Mouse (Mus musculus): ENCODE results near the gene Psmb5. TPM values are rescaled to one million over a fixed set of nuclear protein-coding genes. Genes with fewer than 3 reads are reported as not detected.

Psmb5 gene
- total RNA-seq, 1 experiment, result 202 TPM

DNA sequence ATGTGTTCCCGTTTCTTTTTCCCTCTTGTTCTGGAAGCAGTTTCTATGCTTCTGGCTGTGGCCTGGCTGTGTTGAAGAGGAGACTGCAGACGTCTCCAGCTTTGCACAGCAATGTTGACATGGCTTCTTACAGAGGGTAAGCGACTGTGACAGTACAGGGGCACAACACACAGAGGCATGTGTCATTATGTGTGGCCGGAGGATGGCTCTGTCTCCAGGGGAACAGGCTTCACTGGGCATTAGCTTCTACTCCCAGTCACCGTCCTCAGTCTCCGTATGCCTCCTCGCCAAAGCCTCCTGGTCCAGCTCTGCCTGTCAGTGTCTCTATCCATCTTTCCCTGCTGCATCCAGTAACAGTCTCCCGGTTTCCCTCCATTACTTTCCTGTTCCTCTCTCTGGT, 10.6 kb downstream of the Psmb5 start:
- Histone ChIP-seq H3K36me3 (ENCODE audit: control insufficient read depth, insufficient read depth, low read length, poor library complexity, severe bottlenecking) (peaks cover 5% of the 10 kb centered on the region), H3K4me3 (ENCODE audit: insufficient read depth in 1 of 2, low read depth in 1 of 2, low read length in 2 of 2, poor library complexity in 1 of 2, severe bottlenecking in 1 of 2) (no peak overlapping the region), H3K9me3 (ENCODE audit: control insufficient read depth, insufficient read depth, low read depth, low read length) (no peaks in the 10 kb centered on the region), H3K9ac (ENCODE audit: insufficient read depth, low read depth, low read length, poor library complexity, severe bottlenecking) (no peak overlapping the region), H3K27ac (ENCODE audit: insufficient read depth, low read depth, low read length, poor library complexity, severe bottlenecking) (no peak overlapping the region), H3K4me1 (ENCODE audit: control insufficient read depth in 2 of 2, insufficient read depth in 2 of 2, low read length in 2 of 2, poor library complexity in 1 of 2) (peaks cover 2 to 9% of the 10 kb centered on the region in 2 experiments; a peak in 2 of 4 replicates)
- no peak for DNase-seq (ENCODE audit: low read depth, low spot score)
- TF ChIP-seq ZC3H11A (IDR thresholded peaks at IDR 0.05; ENCODE audit: borderline replicate concordance, low read depth, low read length) (no peak), ZNF384 (IDR thresholded peaks at IDR 0.05; ENCODE audit: low read depth, low read length) (no peak), CHD2 (IDR thresholded peaks at IDR 0.05; ENCODE audit: low read depth, low read length) (no peak), MAFK (IDR thresholded peaks at IDR 0.05; ENCODE audit: insufficient read depth, low read depth, low read length) (no peak), HCFC1 (IDR thresholded peaks at IDR 0.05; ENCODE audit: borderline replicate concordance, insufficient read depth, low read length) (no peak)
- in situ Hi-C loops (cut with MboI; ENCODE audit: low sequenced_read_pairs in 2 of 2, unreplicated experiment in 2 of 2), result no loop called here

DNA sequence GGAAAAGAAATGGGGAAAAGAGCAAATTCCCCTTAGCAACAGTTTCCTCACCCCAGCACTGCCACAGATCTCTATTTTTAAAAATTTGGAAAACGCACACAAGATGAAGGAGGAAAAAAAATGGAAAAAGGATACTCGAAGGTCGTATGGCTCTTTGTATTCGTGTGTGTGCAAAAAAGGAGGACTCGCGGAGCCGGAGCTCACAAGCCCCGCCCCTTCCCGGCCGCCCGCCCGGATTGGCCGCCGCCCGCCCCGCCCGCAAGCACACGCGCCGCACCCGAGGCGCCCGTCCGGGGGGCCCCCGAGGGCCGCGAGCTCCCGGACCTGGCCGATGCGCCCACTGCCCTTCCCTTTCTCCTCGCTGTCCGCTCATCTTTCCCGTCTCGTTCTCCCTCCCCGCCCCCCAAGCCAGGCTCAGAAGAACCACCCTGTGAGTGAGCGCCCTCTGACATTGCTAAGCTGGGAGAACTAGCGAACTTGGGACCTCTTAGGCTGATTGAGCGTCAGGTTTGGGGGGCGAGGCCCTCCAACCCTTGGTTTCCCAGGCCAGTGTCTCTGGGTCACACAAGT, 12.0 kb downstream of the Psmb5 start, which contains the start of gene 4931414P19Rik:
Gene 4931414P19Rik (minus strand): TSS at position 242 of the 570 bp plus-strand sequence.
- Histone ChIP-seq H3K36me3 (ENCODE audit: control insufficient read depth, insufficient read depth, low read length, poor library complexity, severe bottlenecking) (no peaks in the 10 kb centered on the region), H3K9me3 (ENCODE audit: control insufficient read depth, insufficient read depth, low read depth, low read length) (no peaks in the 10 kb centered on the region), H3K27ac (ENCODE audit: insufficient read depth, low read depth, low read length, poor library complexity, severe bottlenecking) (peak within 1 kb of the TSS; percentile 42; the same call in 1 of the 2 replicates), H3K9ac (ENCODE audit: insufficient read depth, low read depth, low read length, poor library complexity, severe bottlenecking) (peak within 1 kb of the TSS; percentile 70), H3K4me3 (ENCODE audit: insufficient read depth in 1 of 2, low read depth in 1 of 2, low read length in 2 of 2, poor library complexity in 1 of 2, severe bottlenecking in 1 of 2) (peak within 1 kb of the TSS; percentile 58 to 71), H3K4me1 (ENCODE audit: control insufficient read depth in 2 of 2, insufficient read depth in 2 of 2, low read length in 2 of 2, poor library complexity in 1 of 2) (peaks cover 2 to 11% of the 10 kb centered on the region in 2 experiments; a peak in 2 of 4 replicates)
- no peak for DNase-seq (ENCODE audit: low read depth, low spot score)
- in situ Hi-C loops (cut with MboI; ENCODE audit: low sequenced_read_pairs in 2 of 2, unreplicated experiment in 2 of 2), result no loop called here
- no peak for TF ChIP-seq ZC3H11A (IDR thresholded peaks at IDR 0.05; ENCODE audit: borderline replicate concordance, low read depth, low read length)
- no peak for TF ChIP-seq CHD2 (IDR thresholded peaks at IDR 0.05; ENCODE audit: low read depth, low read length)

GRCm38 (mm10) chr14:54603686-54604085, 14.1 kb downstream of the Psmb5 start:
- Histone ChIP-seq H3K36me3 (ENCODE audit: control insufficient read depth, insufficient read depth, low read length, poor library complexity, severe bottlenecking) (no peaks in the 10 kb centered on the region), H3K9me3 (ENCODE audit: control insufficient read depth, insufficient read depth, low read depth, low read length) (no peaks in the 10 kb centered on the region), H3K4me3 (ENCODE audit: insufficient read depth in 1 of 2, low read depth in 1 of 2, low read length in 2 of 2, poor library complexity in 1 of 2, severe bottlenecking in 1 of 2) (peak overlapping the region; percentile 53 to 76), H3K9ac (ENCODE audit: insufficient read depth, low read depth, low read length, poor library complexity, severe bottlenecking) (peak overlapping the region; percentile 72; the same call in 1 of the 2 replicates), H3K27ac (ENCODE audit: insufficient read depth, low read depth, low read length, poor library complexity, severe bottlenecking) (peak overlapping the region; percentile 54; the same call in 1 of the 2 replicates), H3K4me1 (ENCODE audit: control insufficient read depth in 2 of 2, insufficient read depth in 2 of 2, low read length in 2 of 2, poor library complexity in 1 of 2) (peaks cover 2 to 8% of the 10 kb centered on the region in 2 experiments; a peak in 2 of 4 replicates)
- in situ Hi-C loops (cut with MboI; ENCODE audit: low sequenced_read_pairs in 2 of 2, unreplicated experiment in 2 of 2), result no loop called here
- no peak for TF ChIP-seq CHD2 (IDR thresholded peaks at IDR 0.05; ENCODE audit: low read depth, low read length)
- TF ChIP-seq ZNF384 (IDR thresholded peaks at IDR 0.05; ENCODE audit: low read depth, low read length), result no peak
- no peak for TF ChIP-seq ZC3H11A (IDR thresholded peaks at IDR 0.05; ENCODE audit: borderline replicate concordance, low read depth, low read length)
- no peak for TF ChIP-seq MAFK (IDR thresholded peaks at IDR 0.05; ENCODE audit: insufficient read depth, low read depth, low read length)
- no peak for TF ChIP-seq HCFC1 (IDR thresholded peaks at IDR 0.05; ENCODE audit: borderline replicate concordance, insufficient read depth, low read length)
- no peak for DNase-seq (ENCODE audit: low read depth, low spot score)

GRCm38 (mm10) chr14:54603038-54603654, 14.7 kb downstream of the Psmb5 start:
- in situ Hi-C loops (cut with MboI; ENCODE audit: low sequenced_read_pairs in 2 of 2, unreplicated experiment in 2 of 2), result no loop called here
- no peaks in the 10 kb centered on the region for H3K9me3 ChIP-seq (ENCODE audit: control insufficient read depth, insufficient read depth, low read depth, low read length)
- peak; percentile 88 for TF ChIP-seq CHD2 (IDR thresholded peaks at IDR 0.05; ENCODE audit: low read depth, low read length)
- no peak for TF ChIP-seq ZC3H11A (IDR thresholded peaks at IDR 0.05; ENCODE audit: borderline replicate concordance, low read depth, low read length)
- no peak for TF ChIP-seq HCFC1 (IDR thresholded peaks at IDR 0.05; ENCODE audit: borderline replicate concordance, insufficient read depth, low read length)

More at GRCm38 (mm10) chr14:54603038-54603654, 14.7 kb downstream of the Psmb5 start:
- H3K9ac ChIP-seq (ENCODE audit: insufficient read depth, low read depth, low read length, poor library complexity, severe bottlenecking), result peak overlapping the region; percentile 87
- H3K27ac ChIP-seq (ENCODE audit: insufficient read depth, low read depth, low read length, poor library complexity, severe bottlenecking), result peak overlapping the region; percentile 77
- H3K4me1 ChIP-seq (ENCODE audit: control insufficient read depth in 2 of 2, insufficient read depth in 2 of 2, low read length in 2 of 2, poor library complexity in 1 of 2), result peaks cover 2 to 8% of the 10 kb centered on the region in 2 experiments; a peak in 2 of 4 replicates
- H3K4me3 ChIP-seq (ENCODE audit: insufficient read depth in 1 of 2, low read depth in 1 of 2, low read length in 2 of 2, poor library complexity in 1 of 2, severe bottlenecking in 1 of 2), result peak overlapping the region; percentile 69 to 89
- no peaks in the 10 kb centered on the region for H3K36me3 ChIP-seq (ENCODE audit: control insufficient read depth, insufficient read depth, low read length, poor library complexity, severe bottlenecking)
- DNase-seq (ENCODE audit: low read depth, low spot score), result peak; percentile 95

Data from ES-E14 (cell line).